Mouse (Mus musculus) midbrain, embryonic 11.5 days (tissue): ENCODE measurements at regions not wholly inside any gene's neighbourhood (a gene's known extent, or its start where the extent isn't known, plus 50 kb on each side); places are given as distances from the start of the nearest gene placed in this dataset.

ENCODE experiments used
- ATAC-seq: fragments of 200-750 bp; cut with Nextera tagmentation; 2 replicates; pipeline ENCODE4 v1.8.0; 2017; ENCODE audit warnings: moderate TSS enrichment, moderate library complexity; ENCODE audit not compliant: low FRiP score
- DNase-seq: peaks from one replicate; pipeline ENCODE4 v3.0.0; 2015; ENCODE audit warnings: low spot score; ENCODE audit errors: missing footprints
- H3K27ac ChIP-seq: fragments of 300-500 bp; sonication (generic); 2 replicates; pipeline ENCODE4 v1.5.1; 2014; ENCODE audit warnings: low read depth, low read length
- H3K27me3 ChIP-seq: fragments of 300-500 bp; sonication (generic); 2 replicates; pipeline ENCODE4 v1.6.1; 2014; ENCODE audit warnings: mild to moderate bottlenecking, low read length, moderate library complexity, mixed read lengths; ENCODE audit not compliant: control insufficient read depth, insufficient read depth
- H3K36me3 ChIP-seq: fragments of 300-500 bp; sonication (generic); 2 replicates; pipeline ENCODE4 v1.6.1; 2014; ENCODE audit warnings: mild to moderate bottlenecking, low read length, moderate library complexity, mixed read lengths; ENCODE audit not compliant: control insufficient read depth, insufficient read depth
- H3K4me1 ChIP-seq: fragments of 300-500 bp; sonication (generic); 2 replicates; pipeline ENCODE4 v1.6.1; 2014; ENCODE audit warnings: low read length; ENCODE audit not compliant: control insufficient read depth, insufficient read depth
- H3K4me2 ChIP-seq: fragments of 300-500 bp; sonication (generic); 2 replicates; pipeline ENCODE4 v1.6.1; 2014; ENCODE audit warnings: mild to moderate bottlenecking, moderate library complexity
- H3K4me3 ChIP-seq: fragments of 300-500 bp; sonication (generic); 2 replicates; pipeline ENCODE4 v1.5.1; 2014; ENCODE audit warnings: low read depth, low read length
- H3K9ac ChIP-seq: fragments of 300-500 bp; sonication (generic); 2 replicates; pipeline ENCODE4 v1.6.1; 2014; ENCODE audit warnings: low read length
- H3K9me3 ChIP-seq: fragments of 300-500 bp; sonication (generic); 2 replicates; pipeline ENCODE4 v1.6.1; 2016; ENCODE audit warnings: low read length; ENCODE audit not compliant: control insufficient read depth
- WGBS: fragments of 180-500 bp; shearing (Covaris S2); extraction: QIAGEN DNeasy Blood & Tissue Kit; methylation state at CpG from one replicate; pipeline ENCODE4 v1.1.7; 2014; 5-methylcytosine and 5-hydroxymethylcytosine counted together

DNA sequence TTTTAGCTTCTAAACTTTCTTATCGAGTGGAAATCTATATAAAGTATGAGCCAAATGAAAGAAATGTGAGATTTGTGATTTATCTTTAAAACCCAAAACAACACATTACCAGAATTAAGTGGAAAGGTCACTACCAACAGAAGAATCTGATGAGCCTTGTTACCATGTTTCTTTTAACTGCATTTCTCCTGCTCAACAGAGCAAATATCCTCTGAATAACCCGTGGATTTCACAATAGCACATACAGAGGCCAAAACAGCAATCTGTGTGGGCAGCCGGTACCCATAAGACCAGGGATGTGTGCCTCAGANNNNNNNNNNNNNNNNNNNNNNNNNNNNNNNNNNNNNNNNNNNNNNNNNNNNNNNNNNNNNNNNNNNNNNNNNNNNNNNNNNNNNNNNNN, 85.3 kb downstream of the 4930444P10Rik start:
- DNase-seq = no peak
- no peaks in the 10 kb centered on the region for H3K4me1 ChIP-seq
- ATAC-seq = no peak
- no peaks in the 10 kb centered on the region for H3K9me3 ChIP-seq
- H3K27ac ChIP-seq = no peak overlapping the region
- H3K4me2 ChIP-seq = no peak overlapping the region
- H3K4me3 ChIP-seq = no peak overlapping the region
- 77% methylated on average over 3 of the region's 3 CpGs for WGBS
- H3K9ac ChIP-seq = no peak overlapping the region
- no peaks in the 10 kb centered on the region for H3K36me3 ChIP-seq
- H3K27me3 ChIP-seq = no peaks in the 10 kb centered on the region

DNA sequence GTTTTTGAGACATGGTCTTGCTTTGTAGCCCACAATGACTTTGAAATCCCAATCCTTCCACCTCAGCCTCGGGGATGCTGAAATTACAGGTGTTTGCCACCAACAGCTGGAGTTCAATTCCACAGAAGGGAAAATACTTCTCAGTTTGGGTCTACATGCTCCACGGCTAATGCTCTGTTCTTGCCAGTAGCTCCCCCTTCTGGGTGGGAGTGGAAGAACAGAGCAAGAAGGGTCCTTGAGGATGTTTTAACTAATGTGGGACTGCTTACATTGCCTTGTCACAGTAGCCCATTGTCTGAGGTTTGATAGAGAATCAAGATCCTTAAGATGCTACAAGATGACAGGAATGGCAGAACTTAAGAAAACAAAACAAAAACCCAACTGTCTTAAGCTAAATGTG, 86.2 kb downstream of the 4930444P10Rik start:
- DNase-seq (no peak), ATAC-seq (no peak)
- Histone ChIP-seq H3K9ac (no peak overlapping the region), H3K27me3 (no peaks in the 10 kb centered on the region), H3K4me3 (no peak overlapping the region), H3K9me3 (no peaks in the 10 kb centered on the region), H3K27ac (no peak overlapping the region), H3K36me3 (no peaks in the 10 kb centered on the region), H3K4me2 (no peak overlapping the region), H3K4me1 (no peaks in the 10 kb centered on the region)
- WGBS = 67% methylated on average over 2 of the region's 2 CpGs

DNA sequence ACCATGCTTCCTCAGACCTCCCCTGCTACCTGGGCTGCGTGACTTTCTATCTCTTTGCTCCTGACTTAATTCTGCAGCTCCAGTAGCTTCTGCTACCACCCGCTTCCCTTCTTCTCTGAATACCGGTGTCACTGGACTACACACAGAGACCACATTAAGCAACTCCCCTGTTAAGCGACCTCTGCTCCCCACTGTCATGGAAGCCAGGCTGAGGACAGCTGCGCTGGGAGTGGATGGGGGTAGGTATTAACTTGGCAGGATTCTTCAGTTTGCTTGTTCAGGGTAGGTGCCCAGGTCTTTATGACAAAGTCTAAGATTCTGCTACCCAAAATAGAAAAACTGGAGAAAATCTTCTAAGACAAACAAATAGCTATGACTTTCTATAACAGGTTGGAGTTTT, 96.0 kb downstream of the 4930444P10Rik start:
- no peak overlapping the region for H3K27ac ChIP-seq
- no peak overlapping the region for H3K9ac ChIP-seq
- no peaks in the 10 kb centered on the region for H3K27me3 ChIP-seq
- ATAC-seq (no peak), DNase-seq (no peak)
- H3K4me1 ChIP-seq = no peaks in the 10 kb centered on the region
- no peaks in the 10 kb centered on the region for H3K9me3 ChIP-seq
- H3K4me3 ChIP-seq = no peak overlapping the region
- no peak overlapping the region for H3K4me2 ChIP-seq
- no peaks in the 10 kb centered on the region for H3K36me3 ChIP-seq
- WGBS = 77% methylated on average over 5 of the region's 5 CpGs

DNA sequence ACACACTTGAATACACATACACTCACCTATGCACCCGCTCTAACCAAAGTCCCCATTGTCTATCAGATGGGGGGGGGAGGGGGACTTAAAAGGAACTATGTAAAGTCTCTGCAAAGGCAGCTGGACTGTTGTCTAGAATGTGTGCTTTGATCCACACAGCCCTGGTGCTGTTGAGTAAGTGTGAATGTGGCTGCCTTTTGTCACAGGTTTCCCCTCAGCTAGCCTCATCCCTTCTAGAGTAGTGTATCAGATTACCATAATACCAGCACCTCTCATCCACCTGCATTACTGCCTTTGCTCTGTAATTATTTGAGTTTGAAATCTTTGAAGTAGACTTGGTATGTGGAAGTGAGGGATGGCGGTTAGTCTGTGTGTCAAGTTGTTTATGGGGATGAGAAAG, 96.8 kb downstream of the 4930444P10Rik start:
- Histone ChIP-seq H3K4me3 (no peak overlapping the region), H3K36me3 (no peaks in the 10 kb centered on the region), H3K4me2 (no peak overlapping the region), H3K27ac (no peak overlapping the region), H3K9me3 (no peaks in the 10 kb centered on the region), H3K9ac (no peak overlapping the region), H3K27me3 (no peaks in the 10 kb centered on the region), H3K4me1 (no peaks in the 10 kb centered on the region)
- WGBS = 77% methylated on average over 2 of the region's 2 CpGs
- DNase-seq (no peak), ATAC-seq (no peak)

DNA sequence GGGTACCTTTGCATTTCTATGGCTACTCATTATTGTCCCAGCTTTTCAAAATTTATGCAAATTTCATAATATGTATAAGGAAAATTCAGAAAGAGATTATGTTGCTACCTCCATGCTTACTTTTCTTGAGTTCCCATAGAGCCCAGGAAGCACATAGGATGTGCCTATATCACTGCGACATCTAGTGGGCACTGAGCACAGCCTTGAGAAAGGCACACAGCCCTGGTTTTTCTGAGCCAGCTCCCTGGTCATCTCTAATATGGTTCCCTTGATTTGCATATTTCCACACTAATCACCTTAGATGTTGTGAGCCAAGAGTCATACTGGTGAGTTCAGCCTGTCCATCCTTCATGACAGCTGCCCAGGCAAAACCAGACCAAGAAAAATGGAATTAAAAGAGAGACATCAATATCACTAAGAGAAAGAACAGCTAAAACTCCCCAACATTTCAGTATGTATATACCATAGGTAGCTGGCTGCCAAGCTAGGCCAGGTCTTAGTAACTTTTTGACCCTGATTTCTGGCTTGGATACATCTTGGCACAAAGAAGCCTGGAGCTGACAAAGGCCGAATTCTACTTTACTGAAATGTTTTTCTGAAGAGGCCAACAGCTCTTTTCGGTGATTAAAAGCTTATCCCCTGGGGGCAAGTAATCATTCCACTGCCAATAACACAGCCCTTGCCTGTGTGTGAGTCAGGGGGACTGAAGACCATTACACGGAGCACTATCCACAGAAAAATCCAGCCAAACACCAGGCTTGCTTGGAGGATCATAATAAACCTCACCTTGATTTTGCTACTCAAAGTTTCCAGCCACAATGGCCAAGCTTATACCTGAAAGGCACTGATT, 99.3 kb downstream of the 4930444P10Rik start:
- no peak for DNase-seq
- 56% methylated on average over 4 of the region's 4 CpGs for WGBS
- Histone ChIP-seq H3K27me3 (no peaks in the 10 kb centered on the region), H3K9me3 (no peaks in the 10 kb centered on the region), H3K4me1 (no peaks in the 10 kb centered on the region), H3K9ac (no peak overlapping the region), H3K4me3 (no peak overlapping the region), H3K4me2 (no peak overlapping the region), H3K27ac (no peak overlapping the region), H3K36me3 (no peaks in the 10 kb centered on the region)
- ATAC-seq = peak; percentile 79; the same call in 1 of the 2 replicates

DNA sequence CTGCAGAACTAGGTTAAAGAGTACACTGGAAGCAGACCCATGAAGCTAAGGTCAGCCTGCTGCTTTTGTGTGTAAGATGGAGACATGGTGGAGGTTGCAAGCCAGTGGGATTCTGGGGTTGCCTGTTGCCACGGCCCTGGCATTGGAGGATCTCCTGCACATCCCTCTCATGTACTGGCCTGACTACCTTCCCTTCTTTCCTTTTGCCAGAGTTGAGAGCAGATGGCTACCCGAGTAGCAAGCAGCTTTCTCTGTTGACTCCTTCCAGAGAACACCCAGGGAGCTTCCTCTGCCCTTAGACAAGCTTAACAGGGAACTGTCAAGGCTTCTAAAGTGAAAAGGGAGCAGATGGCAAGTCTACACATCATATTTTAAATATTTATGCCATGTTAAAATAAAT, 102.1 kb downstream of the 4930444P10Rik start:
- H3K27me3 ChIP-seq = no peaks in the 10 kb centered on the region
- WGBS = 60% methylated on average over 2 of the region's 2 CpGs
- no peak overlapping the region for H3K9ac ChIP-seq
- no peak overlapping the region for H3K4me3 ChIP-seq
- DNase-seq = no peak
- no peaks in the 10 kb centered on the region for H3K36me3 ChIP-seq
- H3K4me2 ChIP-seq = no peak overlapping the region
- H3K4me1 ChIP-seq = no peaks in the 10 kb centered on the region
- no peaks in the 10 kb centered on the region for H3K9me3 ChIP-seq
- H3K27ac ChIP-seq = no peak overlapping the region
- ATAC-seq = no peak

DNA sequence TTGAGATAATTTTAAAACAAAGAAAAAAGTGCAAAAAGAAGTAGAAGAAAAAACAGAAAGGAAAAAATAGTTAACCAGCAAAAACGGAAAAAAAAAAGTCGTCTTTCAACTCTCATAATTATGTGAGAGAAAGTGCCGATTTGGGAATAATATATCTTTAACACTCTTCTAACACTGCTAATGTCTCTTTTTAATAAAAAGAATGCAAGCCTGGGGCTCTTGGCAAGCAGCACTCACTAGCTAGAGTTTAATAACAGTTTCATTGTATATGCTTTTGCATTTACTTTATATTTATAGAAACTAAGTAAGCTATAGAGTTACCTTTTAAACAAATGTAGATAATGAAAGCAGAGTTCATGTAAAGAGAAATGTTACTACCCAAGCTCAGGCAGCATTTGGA, 107.5 kb downstream of the 4930444P10Rik start:
- H3K4me3 ChIP-seq = no peak overlapping the region
- no peak for DNase-seq
- no peak for ATAC-seq
- no peaks in the 10 kb centered on the region for H3K36me3 ChIP-seq
- H3K27me3 ChIP-seq = no peaks in the 10 kb centered on the region
- H3K27ac ChIP-seq = no peak overlapping the region
- no peak overlapping the region for H3K4me2 ChIP-seq
- 89% methylated on average over 3 of the region's 3 CpGs for WGBS
- H3K9ac ChIP-seq = no peak overlapping the region
- H3K4me1 ChIP-seq = no peaks in the 10 kb centered on the region
- H3K9me3 ChIP-seq = no peaks in the 10 kb centered on the region

DNA sequence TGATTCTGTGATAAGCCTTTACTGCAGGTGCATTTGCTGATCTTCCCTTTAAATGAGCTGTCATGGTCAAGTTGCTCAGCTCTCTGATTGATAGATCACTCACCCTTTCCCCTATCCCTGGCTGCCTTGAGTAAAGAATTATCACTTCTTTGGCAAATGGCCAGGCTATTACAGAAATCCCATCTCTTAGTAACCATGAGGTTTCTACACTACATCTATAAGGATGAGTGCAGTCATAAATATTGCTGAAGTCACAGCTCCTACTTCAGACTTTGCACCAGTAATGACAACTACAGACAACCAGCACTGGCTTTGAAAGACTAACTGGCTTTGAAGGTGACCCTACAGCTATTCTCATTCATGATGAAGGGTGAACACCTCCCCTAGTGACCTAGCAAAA, 113.8 kb downstream of the 4930444P10Rik start:
- no peak for DNase-seq
- no peaks in the 10 kb centered on the region for H3K4me1 ChIP-seq
- H3K27me3 ChIP-seq = no peaks in the 10 kb centered on the region
- no peak overlapping the region for H3K27ac ChIP-seq
- no peak overlapping the region for H3K4me2 ChIP-seq
- ATAC-seq = no peak
- H3K4me3 ChIP-seq = no peak overlapping the region
- no peak overlapping the region for H3K9ac ChIP-seq
- no peaks in the 10 kb centered on the region for H3K9me3 ChIP-seq
- no peaks in the 10 kb centered on the region for H3K36me3 ChIP-seq

DNA sequence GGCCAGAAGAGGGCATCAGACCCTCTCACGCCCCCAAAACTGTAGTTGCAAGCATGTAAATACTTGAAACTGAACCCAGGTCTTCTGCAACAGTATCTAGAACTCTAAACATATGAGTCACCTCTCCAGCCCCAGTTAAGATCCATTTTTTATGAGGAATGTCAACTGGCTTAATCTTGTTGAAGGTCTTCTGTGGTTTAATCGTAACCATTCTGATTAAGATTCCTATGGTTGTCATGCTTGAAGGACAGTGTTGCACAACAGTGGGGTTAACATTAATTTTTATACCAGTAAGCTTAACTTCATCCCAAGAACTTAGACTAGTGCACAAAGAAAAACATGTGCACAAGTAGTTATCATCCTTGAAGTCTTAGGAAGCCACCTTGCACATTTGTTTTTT, 133.5 kb downstream of the 4930444P10Rik start:
- no peaks in the 10 kb centered on the region for H3K36me3 ChIP-seq
- no peaks in the 10 kb centered on the region for H3K9me3 ChIP-seq
- DNase-seq (no peak), ATAC-seq (no peak)
- 84% methylated on average over 2 of the region's 2 CpGs for WGBS
- no peak overlapping the region for H3K9ac ChIP-seq
- no peak overlapping the region for H3K4me3 ChIP-seq
- H3K27ac ChIP-seq = no peak overlapping the region
- no peak overlapping the region for H3K4me2 ChIP-seq
- H3K27me3 ChIP-seq = no peaks in the 10 kb centered on the region
- no peaks in the 10 kb centered on the region for H3K4me1 ChIP-seq
